Mouse (Mus musculus) midbrain, postnatal 0 days (tissue): ENCODE measurements at regions not wholly inside any gene's neighbourhood (a gene's known extent, or its start where the extent isn't known, plus 50 kb on each side); places are given as distances from the start of the nearest gene placed in this dataset.
"Not testable (repeated sequence)": the region's sequence is repeated elsewhere in the genome, so short reads cannot be mapped to it uniquely, and the experiment has no call there.

Experiments used
- ATAC-seq: fragments of 200-750 bp; cut with Nextera tagmentation; 2 replicates; pipeline ENCODE4 v1.8.0; 2017; ENCODE audit warnings: moderate number of reproducible peaks, mild to moderate bottlenecking, moderate TSS enrichment, moderate library complexity; ENCODE audit not compliant: low FRiP score
- DNase-seq: peaks from one replicate; pipeline ENCODE4 v3.0.0-alpha.2; 2015; ENCODE audit warnings: low spot score
- H3K27ac ChIP-seq: fragments of 300-500 bp; sonication (generic); 2 replicates; pipeline ENCODE4 v1.5.1; 2014; ENCODE audit warnings: low read depth, mild to moderate bottlenecking, low read length, mixed read lengths
- H3K27me3 ChIP-seq: fragments of 300-500 bp; sonication (generic); 2 replicates; pipeline ENCODE4 v1.6.1; 2014; ENCODE audit warnings: low read length, control low read depth, mixed read lengths; ENCODE audit not compliant: insufficient read depth
- H3K36me3 ChIP-seq: fragments of 300-500 bp; sonication (generic); 2 replicates; pipeline ENCODE4 v1.6.1; 2014; ENCODE audit warnings: low read length, control low read depth, mixed read lengths; ENCODE audit not compliant: insufficient read depth
- H3K4me1 ChIP-seq: fragments of 300-500 bp; sonication (generic); 2 replicates; pipeline ENCODE4 v1.6.1; 2014; ENCODE audit warnings: mild to moderate bottlenecking, control low read depth, antibody characterized with exemption, low read length, mixed read lengths; ENCODE audit not compliant: insufficient read depth
- H3K4me2 ChIP-seq: fragments of 300-500 bp; sonication (generic); 2 replicates; pipeline ENCODE4 v1.6.1; 2014; ENCODE audit warnings: low read depth, mild to moderate bottlenecking, low read length, mixed read lengths; ENCODE audit not compliant: poor library complexity, severe bottlenecking
- H3K4me3 ChIP-seq: fragments of 300-500 bp; sonication (generic); 2 replicates; pipeline ENCODE4 v1.5.1; 2014; ENCODE audit warnings: low read depth, mild to moderate bottlenecking, low read length, moderate library complexity
- H3K9ac ChIP-seq: fragments of 300-500 bp; sonication (generic); replicated peaks from 2 replicates; pipeline ENCODE4 v1.6.1; 2014; ENCODE audit warnings: mild to moderate bottlenecking, low read length, moderate library complexity, mixed read lengths; ENCODE audit not compliant: poor library complexity, severe bottlenecking
- H3K9me3 ChIP-seq: fragments of 300-500 bp; sonication (generic); 2 replicates; pipeline ENCODE4 v1.6.1; 2016; ENCODE audit warnings: low read length, control low read depth
- CTCF ChIP-seq: IDR thresholded peaks from 2 replicates; pipeline ENCODE4 v1.5.1; 2016; ENCODE audit warnings: antibody characterized with exemption, mild to moderate bottlenecking
- WGBS: fragments of 180-500 bp; shearing (Covaris S2); extraction: QIAGEN DNeasy Blood & Tissue Kit; methylation state at CpG from one replicate; pipeline ENCODE4 v1.1.7; 2014; 5-methylcytosine and 5-hydroxymethylcytosine counted together

- WGBS = 66% methylated on average over 2 of the region's 2 CpGs
These were observed 152.0 kb upstream of the Arglu1 start for GRCm38 (mm10) chr8:8842326-8842725.

GRCm38 (mm10) chr8:8836166-8836565, 145.8 kb upstream of the Arglu1 start:
- H3K27ac ChIP-seq, H3K36me3 ChIP-seq, H3K27me3 ChIP-seq, ATAC-seq, H3K9me3 ChIP-seq, H3K4me3 ChIP-seq, H3K4me1 ChIP-seq, H3K4me2 ChIP-seq, H3K9ac ChIP-seq, DNase-seq: not testable (repeated sequence)
- WGBS = 69% methylated on average over 11 of the region's 11 CpGs

More at GRCm38 (mm10) chr8:8842326-8842725, 152.0 kb upstream of the Arglu1 start:
- TF ChIP-seq CTCF = no peak
- ATAC-seq (no peak), DNase-seq (no peak)
- H3K36me3 ChIP-seq = no peaks in the 10 kb centered on the region
- H3K27ac ChIP-seq = no peak overlapping the region
- H3K9ac ChIP-seq = no peak overlapping the region
- no peaks in the 10 kb centered on the region for H3K27me3 ChIP-seq
- H3K4me3 ChIP-seq = no peak overlapping the region
- no peak overlapping the region for H3K4me2 ChIP-seq
- no peaks in the 10 kb centered on the region for H3K9me3 ChIP-seq
- H3K4me1 ChIP-seq = no peaks in the 10 kb centered on the region

GRCm38 (mm10) chr8:8831306-8831705, 141.0 kb upstream of the Arglu1 start:
- TF ChIP-seq CTCF = peak; percentile 3; the same call in 1 of the 2 replicates
- 75% methylated on average over 6 of the region's 6 CpGs for WGBS
- H3K9ac ChIP-seq = no peak overlapping the region

GRCm38 (mm10) chr8:8829230-8829629, 138.9 kb upstream of the Arglu1 start:
- Histone ChIP-seq H3K4me2 (no peak overlapping the region), H3K27me3 (no peaks in the 10 kb centered on the region), H3K9ac (no peak overlapping the region), H3K9me3 (no peaks in the 10 kb centered on the region), H3K36me3 (no peaks in the 10 kb centered on the region), H3K4me1 (no peaks in the 10 kb centered on the region), H3K4me3 (no peak overlapping the region), H3K27ac (no peak overlapping the region)
- no peak for TF ChIP-seq CTCF
- WGBS = 59% methylated on average over 14 of the region's 14 CpGs
- no peak for DNase-seq
- ATAC-seq = no peak

More at GRCm38 (mm10) chr8:8831306-8831705, 141.0 kb upstream of the Arglu1 start:
- Histone ChIP-seq H3K4me2 (no peak overlapping the region), H3K4me3 (no peak overlapping the region), H3K27ac (no peak overlapping the region), H3K9me3 (no peaks in the 10 kb centered on the region), H3K27me3 (no peaks in the 10 kb centered on the region), H3K4me1 (no peaks in the 10 kb centered on the region), H3K36me3 (no peaks in the 10 kb centered on the region)
- ATAC-seq (no peak), DNase-seq (no peak)

GRCm38 (mm10) chr8:8827555-8827954, 137.2 kb upstream of the Arglu1 start:
- no peak overlapping the region for H3K9ac ChIP-seq
- H3K9me3 ChIP-seq = no peaks in the 10 kb centered on the region
- no peak overlapping the region for H3K27ac ChIP-seq
- WGBS = 88% methylated on average over 7 of the region's 7 CpGs
- TF ChIP-seq CTCF = no peak
- no peaks in the 10 kb centered on the region for H3K27me3 ChIP-seq
- H3K36me3 ChIP-seq = no peaks in the 10 kb centered on the region
- ATAC-seq = no peak
- DNase-seq = no peak
- no peak overlapping the region for H3K4me3 ChIP-seq
- H3K4me1 ChIP-seq = no peaks in the 10 kb centered on the region
- no peak overlapping the region for H3K4me2 ChIP-seq

GRCm38 (mm10) chr8:8826801-8827200, 136.5 kb upstream of the Arglu1 start:
- peak; percentile 14 for DNase-seq
- Histone ChIP-seq H3K9me3 (no peaks in the 10 kb centered on the region), H3K27me3 (no peaks in the 10 kb centered on the region), H3K9ac (no peak overlapping the region), H3K4me2 (no peak overlapping the region), H3K36me3 (no peaks in the 10 kb centered on the region), H3K4me3 (no peak overlapping the region), H3K4me1 (no peaks in the 10 kb centered on the region), H3K27ac (no peak overlapping the region)
- no peak for TF ChIP-seq CTCF
- 64% methylated on average over 9 of the region's 9 CpGs for WGBS
- no peak for ATAC-seq
